Mouse (Mus musculus) lung, postnatal 0 days (tissue): Measurements from ENCODE around the gene Kif2a.

Experiments
- CTCF ChIP-seq: IDR thresholded peaks from 2 replicates; pipeline ENCODE4 v1.5.1; 2016; ENCODE audit warnings: antibody characterized with exemption, mild to moderate bottlenecking
- EP300 ChIP-seq: IDR thresholded peaks from 2 replicates; pipeline ENCODE4 v1.6.1; 2016; ENCODE audit warnings: antibody characterized with exemption, mild to moderate bottlenecking, control low read depth

DNA sequence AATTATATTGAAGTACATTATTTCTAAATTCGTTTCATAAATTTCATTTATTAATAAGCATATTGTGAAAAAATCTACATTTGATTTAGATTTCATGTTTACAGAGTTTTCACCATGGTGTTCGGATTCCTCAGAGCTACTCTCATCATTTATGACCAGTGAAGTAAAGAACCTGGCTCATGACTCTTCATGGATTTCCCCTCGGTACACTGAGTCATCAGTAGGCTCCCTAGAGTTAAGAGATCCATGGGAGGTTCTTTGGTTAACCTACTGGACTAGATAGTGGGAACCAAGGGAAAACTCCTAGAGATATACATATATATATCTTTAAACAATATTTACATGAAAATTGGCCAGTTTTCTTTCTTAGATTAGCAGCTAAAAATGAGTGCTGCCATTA is 61.4 kb downstream of the Kif2a start:
- TF ChIP-seq CTCF (no peak), EP300 (no peak)
